Mouse (Mus musculus) heart, embryonic 13.5 days (tissue): ENCODE results near the gene Arhgap17. TPM values are rescaled to one million over a fixed set of nuclear protein-coding genes. Genes with fewer than 3 reads are reported as not detected.

Source experiments
- ATAC-seq: fragments of 200-750 bp; cut with Nextera tagmentation; 2 replicates; pipeline ENCODE4 v1.8.0; 2017; ENCODE audit warnings: moderate TSS enrichment; ENCODE audit not compliant: insufficient number of reproducible peaks, low FRiP score, low TSS enrichment; ENCODE audit errors: extremely low read depth
- H3K27ac ChIP-seq: fragments of 300-500 bp; sonication (generic); replicated peaks from 2 replicates; pipeline ENCODE4 v1.5.1; 2015; ENCODE audit warnings: moderate library complexity, mild to moderate bottlenecking, inconsistent platforms
- H3K27me3 ChIP-seq: fragments of 300-500 bp; sonication (generic); replicated peaks from 2 replicates; pipeline ENCODE4 v1.6.1; 2015; ENCODE audit warnings: mild to moderate bottlenecking, inconsistent platforms
- H3K36me3 ChIP-seq: fragments of 300-500 bp; sonication (generic); 2 replicates; pipeline ENCODE4 v1.6.1; 2015; ENCODE audit warnings: mild to moderate bottlenecking, inconsistent platforms
- H3K4me1 ChIP-seq: fragments of 300-500 bp; sonication (generic); 2 replicates; pipeline ENCODE4 v1.6.1; 2015; ENCODE audit warnings: inconsistent platforms
- H3K4me2 ChIP-seq: fragments of 300-500 bp; sonication (generic); 2 replicates; pipeline ENCODE4 v1.6.1; 2015; ENCODE audit warnings: inconsistent platforms, mild to moderate bottlenecking, moderate library complexity
- H3K4me3 ChIP-seq: fragments of 300-500 bp; sonication (generic); 2 replicates; pipeline ENCODE4 v1.5.1; 2015; ENCODE audit warnings: moderate library complexity, mild to moderate bottlenecking, inconsistent platforms
- H3K9ac ChIP-seq: fragments of 300-500 bp; sonication (generic); 2 replicates; pipeline ENCODE4 v1.6.1; 2015; ENCODE audit warnings: inconsistent platforms, mild to moderate bottlenecking, moderate library complexity
- H3K9me3 ChIP-seq: fragments of 300-500 bp; sonication (generic); 2 replicates; pipeline ENCODE4 v1.6.1; 2016; ENCODE audit warnings: inconsistent platforms
- WGBS: fragments of 180-500 bp; shearing (Covaris S2); methylation state at CpG from one replicate; pipeline ENCODE4 v1.1.7; 2015; ENCODE audit warnings: mixed read lengths; 5-methylcytosine and 5-hydroxymethylcytosine counted together
- polyA plus RNA-seq: library from polyadenylated mRNA; unstranded; fragments of >200 nt; fragmentation: Nextera tagmentation; extraction: Ambion mirVana; gene quantifications from 2 replicates; pipeline ENCODE4 v1.2.1, GENCODE M21; 2015

The Arhgap17 gene
- polyA plus RNA-seq, 1 experiment from 2014 or later: 17.5 TPM

- no peaks in the 10 kb centered on the region for H3K9me3 ChIP-seq
- H3K9ac ChIP-seq: no peak overlapping the region
- 17% methylated on average over 4 of the region's 4 CpGs for WGBS
- H3K36me3 ChIP-seq: no peaks in the 10 kb centered on the region
- H3K27ac ChIP-seq: no peak overlapping the region
- H3K4me1 ChIP-seq: no peaks in the 10 kb centered on the region
- no peaks in the 10 kb centered on the region for H3K27me3 ChIP-seq
- H3K4me3 ChIP-seq: no peak overlapping the region
- ATAC-seq: no peak
- H3K4me2 ChIP-seq: no peak overlapping the region
Measured at GRCm38 (mm10) chr7:123235449-123235848, 134.3 kb downstream of the Arhgap17 start.

Other genes with a start within 250 kb of the Arhgap17 start
- gene Tnrc6a, start 246.0 kb downstream of the Arhgap17 start, polyA plus RNA-seq: 28.7 and 30.8 TPM in 2 replicates
- gene Slc5a11, start 155.1 kb downstream of the Arhgap17 start, polyA plus RNA-seq: 0.08 and 0.28 TPM in 2 replicates
- gene Lcmt1, start 131 bp downstream of the Arhgap17 start, polyA plus RNA-seq: 36.7 and 37.3 TPM in 2 replicates
- 1.9 and 3.4 TPM in 2 replicates for gene Aqp8, start 92.4 kb upstream of the Arhgap17 start, polyA plus RNA-seq
- 1.7 and 1.8 TPM in 2 replicates for gene Zkscan2, start 130.5 kb upstream of the Arhgap17 start, polyA plus RNA-seq